Mouse (Mus musculus) kidney, adult 2 months (tissue): Measurements from ENCODE around the gene Gm14226. TPM values are rescaled to one million over a fixed set of nuclear protein-coding genes. Genes with fewer than 3 reads are reported as not detected.
A peak's percentile ranks its signal among the peaks of the same experiment; 100 is the strongest.
"Not testable (repeated sequence)": the region's sequence is repeated elsewhere in the genome, so short reads cannot be mapped to it uniquely, and the experiment has no call there.

Experiments used
- DNase-seq: peaks from one replicate; pipeline ENCODE4 v3.0.0; 2021
- H3K27ac ChIP-seq: fragments of 200-500 bp; 2 replicates; pipeline ENCODE4 v1.5.1; 2012; ENCODE audit warnings: low read depth, low read length, control low read depth, inconsistent platforms; ENCODE audit not compliant: insufficient read depth
- H3K27me3 ChIP-seq: fragments of 200-500 bp; replicated peaks from 2 replicates; pipeline ENCODE4 v1.6.1; 2012; ENCODE audit warnings: mild to moderate bottlenecking, moderate library complexity, low read length, inconsistent platforms; ENCODE audit not compliant: control insufficient read depth, insufficient read depth
- H3K36me3 ChIP-seq: fragments of 200-500 bp; 2 replicates; pipeline ENCODE4 v1.6.1; 2012; ENCODE audit warnings: mild to moderate bottlenecking, moderate library complexity, low read length, inconsistent platforms; ENCODE audit not compliant: control insufficient read depth, insufficient read depth
- H3K4me1 ChIP-seq: fragments of 200-500 bp; 2 replicates; pipeline ENCODE4 v1.6.1; 2011; ENCODE audit warnings: low read length; ENCODE audit not compliant: control insufficient read depth, insufficient read depth
- H3K4me3 ChIP-seq: fragments of 200-500 bp; 2 replicates; pipeline ENCODE4 v1.5.1; 2011; ENCODE audit warnings: mild to moderate bottlenecking, low read depth, low read length, control low read depth; ENCODE audit not compliant: insufficient read depth
- CTCF ChIP-seq: fragments of 200-500 bp; conservative IDR thresholded peaks from 2 replicates; pipeline ENCODE4 v1.5.1; 2011; ENCODE audit warnings: low read depth, mild to moderate bottlenecking, control low read depth, low read length, moderate library complexity, mixed read lengths; ENCODE audit not compliant: insufficient read depth, insufficient read length
- POLR2A ChIP-seq: fragments of 200-500 bp; IDR thresholded peaks from one replicate; pipeline ENCODE4 v1.6.1; 2011; ENCODE audit warnings: low read depth, low read length, control low read depth
- WGBS: fragments of 180-500 bp; shearing (Covaris S2); methylation state at CpG from one replicate; pipeline ENCODE4 v1.1.7; 2018; 5-methylcytosine and 5-hydroxymethylcytosine counted together
- polyA plus RNA-seq: library from polyadenylated mRNA; depleted of rRNA; stranded (reverse); fragments of >200 nt; gene quantifications from 2 replicates; pipeline ENCODE4 v1.2.3, GENCODE M21; 2012

The Gm14226 gene
- polyA plus RNA-seq, 1 experiment: 0.89 TPM

GRCm38 (mm10) chr2:155005491-155005890 lies 12.6 kb upstream of the Gm14226 start:
- no peak overlapping the region for H3K4me3 ChIP-seq
- no peak for DNase-seq
- no peaks in the 10 kb centered on the region for H3K4me1 ChIP-seq
- no peaks in the 10 kb centered on the region for H3K36me3 ChIP-seq
- TF ChIP-seq POLR2A: no peak
- no peak for TF ChIP-seq CTCF
- WGBS: 93% methylated on average over 11 of the region's 11 CpGs
- H3K27me3 ChIP-seq: no peaks in the 10 kb centered on the region
- no peak overlapping the region for H3K27ac ChIP-seq

DNA sequence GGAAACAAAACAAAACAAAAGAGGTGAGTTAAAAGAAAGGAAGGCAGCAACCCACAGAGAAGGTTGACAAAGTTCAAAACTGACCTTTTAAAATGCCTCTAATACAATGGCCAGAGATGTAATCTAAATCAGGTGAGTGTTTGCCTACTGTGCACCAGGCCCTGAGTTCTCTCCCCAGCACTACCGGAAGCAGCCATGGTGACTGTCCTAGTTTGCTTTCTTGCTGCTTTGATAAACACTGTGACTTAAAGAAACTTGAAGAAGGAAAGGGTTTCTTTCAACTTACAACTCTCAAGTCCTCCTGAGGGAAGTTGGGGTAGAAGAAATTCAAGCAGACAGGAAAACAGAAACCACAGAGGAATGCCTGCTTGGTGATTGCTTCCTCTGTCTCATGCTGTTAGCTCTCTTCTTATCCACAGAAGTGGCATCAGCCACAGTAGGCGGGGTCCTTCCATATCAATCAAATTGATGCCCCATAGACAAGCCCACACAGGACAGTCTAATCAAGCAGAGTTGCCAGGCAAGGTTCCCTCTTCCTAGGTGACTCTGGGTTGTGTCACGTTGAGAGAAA lies 6.9 kb upstream of the Gm14226 start:
- no peaks in the 10 kb centered on the region for H3K4me1 ChIP-seq
- DNase-seq: no peak
- no peaks in the 10 kb centered on the region for H3K36me3 ChIP-seq
- TF ChIP-seq CTCF: no peak
- TF ChIP-seq POLR2A: no peak
- no peaks in the 10 kb centered on the region for H3K27me3 ChIP-seq
- H3K4me3 ChIP-seq: no peak overlapping the region
- no peak overlapping the region for H3K27ac ChIP-seq
- WGBS: 63% methylated on average over 3 of the region's 3 CpGs

- H3K27ac ChIP-seq: no peak overlapping the region
- no peak for DNase-seq
- WGBS: 88% methylated on average over 6 of the region's 6 CpGs
These were observed 5.1 kb upstream of the Gm14226 start for GRCm38 (mm10) chr2:155012991-155013390.

DNA sequence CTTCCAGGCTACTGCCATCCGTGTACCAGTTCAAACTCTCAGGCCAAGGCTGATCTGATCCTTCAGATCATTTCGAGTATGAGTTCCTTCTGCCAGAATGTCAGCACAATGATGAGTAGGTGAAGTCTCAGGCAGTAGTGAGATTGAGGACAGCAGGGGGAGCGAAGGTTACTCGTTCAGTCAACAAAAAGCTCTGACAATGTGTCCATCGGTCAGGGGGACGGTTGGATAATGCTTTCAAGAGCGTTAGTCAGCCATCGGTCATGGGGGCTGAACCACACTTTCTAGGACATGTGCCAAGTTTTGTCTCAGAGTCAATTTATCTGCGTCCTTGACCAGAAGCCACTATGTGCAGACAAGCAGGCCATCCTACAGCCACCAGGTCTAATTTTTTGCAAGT lies 1.3 kb upstream of the Gm14226 start:
- WGBS: 50% methylated on average over 8 of the region's 9 CpGs
- H3K36me3 ChIP-seq, DNase-seq, H3K4me1 ChIP-seq, H3K4me3 ChIP-seq, H3K27ac ChIP-seq, H3K27me3 ChIP-seq: not testable (repeated sequence)

More at GRCm38 (mm10) chr2:155012991-155013390, 5.1 kb upstream of the Gm14226 start:
- TF ChIP-seq CTCF: no peak
- Histone ChIP-seq H3K4me1 (no peaks in the 10 kb centered on the region), H3K4me3 (no peak overlapping the region), H3K27me3 (no peaks in the 10 kb centered on the region), H3K36me3 (no peaks in the 10 kb centered on the region)

DNA sequence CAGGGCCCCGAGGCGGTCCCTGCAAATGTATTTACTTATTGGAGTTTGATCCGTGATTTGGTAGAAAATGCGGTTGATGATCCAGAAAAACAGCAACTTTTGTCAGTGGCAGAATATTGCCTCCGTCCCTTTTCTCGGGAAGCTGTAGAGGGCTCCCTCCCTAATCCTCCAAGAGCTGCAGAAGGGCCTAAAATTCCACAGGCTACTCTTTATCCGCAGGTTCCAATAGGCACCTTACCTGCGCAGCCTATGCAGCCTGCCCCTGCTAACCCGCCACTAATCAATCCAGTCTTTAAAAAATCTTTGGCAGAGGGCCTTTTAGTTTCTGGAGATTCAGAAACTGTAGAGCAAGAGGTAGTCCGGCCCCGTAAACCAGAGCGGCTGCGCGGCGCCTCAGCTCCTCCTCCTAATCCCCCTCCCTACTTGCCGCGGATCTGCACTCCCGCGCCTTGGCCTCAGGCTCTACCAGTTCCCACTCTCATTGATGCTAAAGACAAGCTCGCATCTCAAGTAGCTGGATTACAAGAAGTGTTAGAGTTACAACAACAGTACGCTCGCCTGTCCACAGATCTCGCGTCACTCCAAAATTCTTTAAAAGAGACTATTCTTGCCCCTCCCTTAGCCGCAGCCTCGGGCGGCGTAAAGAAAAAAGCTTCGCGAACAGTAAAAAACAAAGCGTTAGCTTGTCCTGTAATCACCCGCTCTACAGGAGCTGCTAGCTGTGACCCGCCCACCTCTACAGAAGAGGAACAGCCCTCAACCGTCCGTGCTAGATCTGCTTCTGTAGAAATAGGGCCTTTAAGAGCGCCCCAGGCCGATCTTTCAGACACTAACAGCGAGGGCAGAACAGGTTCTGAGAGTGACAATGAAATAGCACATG lies 936 bp downstream of the Gm14226 start:
- Histone ChIP-seq H3K4me1 (no peaks in the 10 kb centered on the region), H3K27ac (0 out of 2 replicates have a peak overlapping the region, but pooled peaks have one; percentile 9), H3K4me3 (peak overlapping the region; percentile 60), H3K36me3 (no peaks in the 10 kb centered on the region), H3K27me3 (no peaks in the 10 kb centered on the region)
- DNase-seq: peak; percentile 69
- no peak for TF ChIP-seq CTCF
- TF ChIP-seq POLR2A: no peak
- 1% methylated on average over 38 of the region's 38 CpGs for WGBS

DNA sequence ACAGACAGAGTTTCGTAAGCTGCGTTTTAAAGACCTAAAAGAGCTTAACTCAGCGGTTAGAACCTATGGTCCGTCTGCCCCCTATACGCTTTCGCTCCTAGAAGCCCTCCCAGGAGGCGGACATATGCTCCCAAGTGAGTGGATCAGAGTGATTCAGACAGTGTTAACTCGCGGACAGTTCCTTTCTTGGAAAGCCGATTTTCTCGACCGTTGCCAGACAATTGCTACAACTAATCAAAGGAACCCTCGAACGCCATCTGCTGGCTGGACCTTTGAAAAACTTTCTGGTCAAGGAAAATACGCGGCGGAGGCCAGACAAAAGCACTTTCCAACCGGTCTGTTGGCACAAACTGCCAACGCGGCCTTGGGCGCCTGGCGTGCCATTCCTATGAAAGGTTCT lies 1.6 kb downstream of the Gm14226 start:
- Histone ChIP-seq H3K27me3 (no peaks in the 10 kb centered on the region), H3K4me1 (no peaks in the 10 kb centered on the region), H3K36me3 (no peaks in the 10 kb centered on the region), H3K27ac (0 out of 2 replicates have a peak overlapping the region, but pooled peaks have one; percentile 9), H3K4me3 (peak overlapping the region; percentile 60)
- no peak for TF ChIP-seq POLR2A
- TF ChIP-seq CTCF: peak; percentile 67
- DNase-seq: peak; percentile 94
- 1% methylated on average over 22 of the region's 22 CpGs for WGBS

DNA sequence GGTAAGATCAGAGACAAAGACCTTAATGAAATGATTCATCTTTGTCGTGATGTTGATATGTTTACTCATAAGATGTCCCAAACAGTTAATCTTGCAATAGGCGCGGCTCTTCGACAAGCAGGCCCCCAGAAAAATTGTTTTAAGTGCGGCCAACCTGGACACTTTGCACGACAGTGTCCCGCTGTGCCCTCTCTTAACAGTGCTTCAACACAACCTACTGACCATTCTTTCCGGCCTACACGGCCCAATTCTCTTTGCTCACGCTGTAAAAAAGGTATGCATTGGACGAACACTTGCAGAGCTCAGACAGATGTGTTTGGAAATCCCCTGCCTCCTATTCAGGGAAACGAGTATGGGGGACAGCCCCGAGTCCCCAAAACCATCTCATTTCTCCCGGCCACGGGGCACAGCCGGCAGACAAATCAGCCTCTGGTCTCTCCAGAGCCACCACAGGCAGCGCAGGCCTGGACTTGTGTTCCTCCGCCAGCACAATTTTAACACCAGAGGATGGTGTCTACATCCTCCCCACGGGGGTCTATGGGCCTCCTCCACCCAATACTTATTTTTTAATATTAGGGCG lies 2.3 kb downstream of the Gm14226 start:
- H3K27me3 ChIP-seq, H3K36me3 ChIP-seq, H3K4me1 ChIP-seq, H3K27ac ChIP-seq, DNase-seq, H3K4me3 ChIP-seq: not testable (repeated sequence)
- 76% methylated on average over 20 of the region's 20 CpGs for WGBS
